Mouse (Mus musculus) ES-Bruce4 (cell line): Measurements from ENCODE around the gene Esyt2. TPM values are rescaled to one million over a fixed set of nuclear protein-coding genes. Genes with fewer than 3 reads are reported as not detected.

Experiments used
- H3K27ac ChIP-seq: 2 replicates; pipeline ENCODE4 v1.5.1; 2012; ENCODE audit warnings: low read length, inconsistent platforms; ENCODE audit not compliant: insufficient read depth
- H3K27me3 ChIP-seq: 2 replicates; pipeline ENCODE4 v1.6.1; 2012; ENCODE audit warnings: mild to moderate bottlenecking, low read length, inconsistent platforms; ENCODE audit not compliant: control insufficient read depth, poor library complexity, insufficient read depth, severe bottlenecking
- H3K36me3 ChIP-seq: 2 replicates; pipeline ENCODE4 v1.6.1; 2012; ENCODE audit warnings: inconsistent platforms, mild to moderate bottlenecking, low read length, moderate library complexity; ENCODE audit not compliant: control insufficient read depth, poor library complexity, insufficient read depth, severe bottlenecking
- H3K4me1 ChIP-seq: one replicate; pipeline ENCODE4 v1.8.1; 2011; ENCODE audit warnings: low read length; ENCODE audit not compliant: control insufficient read depth, insufficient read depth
- H3K4me3 ChIP-seq: 2 replicates; pipeline ENCODE4 v1.5.1; 2011; ENCODE audit warnings: low read depth, mild to moderate bottlenecking, low read length
- H3K9ac ChIP-seq: 2 replicates; pipeline ENCODE4 v1.6.1; 2012; ENCODE audit warnings: low read depth, mild to moderate bottlenecking, inconsistent platforms; ENCODE audit not compliant: poor library complexity, severe bottlenecking
- H3K9me3 ChIP-seq: replicated peaks from 2 replicates; pipeline ENCODE4 v1.6.1; 2012; ENCODE audit warnings: mild to moderate bottlenecking, low read length, inconsistent platforms; ENCODE audit not compliant: control insufficient read depth, poor library complexity, insufficient read depth, severe bottlenecking
- CTCF ChIP-seq: IDR thresholded peaks from one replicate; pipeline ENCODE4 v1.8.1; 2011; ENCODE audit warnings: low read depth, low read length
- EP300 ChIP-seq: IDR thresholded peaks from 2 replicates; pipeline ENCODE4 v1.6.1; 2011; ENCODE audit warnings: low read depth, low read length; ENCODE audit not compliant: insufficient read depth
- POLR2A ChIP-seq: IDR thresholded peaks from one replicate; pipeline ENCODE4 v1.8.1; 2011; ENCODE audit warnings: low read length; ENCODE audit not compliant: insufficient read depth
- polyA plus RNA-seq: library from polyadenylated mRNA; stranded (reverse); fragments of >200 nt; gene quantifications from 2 replicates; pipeline ENCODE4 v1.2.4, GENCODE M21; 2011; ENCODE audit warnings: low read depth; ENCODE audit not compliant: missing spikeins, insufficient read depth, insufficient read length

Esyt2 gene
- polyA plus RNA-seq, 1 experiment, result 68.9 TPM

DNA sequence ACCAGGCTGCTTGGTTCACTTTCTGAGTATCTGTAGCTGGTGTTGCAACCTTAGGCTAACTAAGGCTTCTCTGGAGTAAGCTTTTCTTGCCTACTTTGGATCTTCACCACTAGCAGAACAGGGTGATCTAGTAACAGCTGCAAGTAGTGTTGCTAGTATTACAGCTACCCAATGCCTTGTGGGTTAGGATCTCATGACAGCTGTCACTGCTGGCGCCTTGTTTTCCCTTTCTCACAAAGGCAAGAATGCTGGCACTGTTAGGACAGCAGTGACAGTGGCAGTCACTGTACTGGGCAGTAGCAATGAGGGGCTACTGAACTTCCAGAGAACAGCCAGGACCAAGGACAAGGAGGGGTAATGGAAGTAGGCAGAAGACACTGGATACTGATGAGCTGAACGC lies 114.3 kb downstream of the Esyt2 start:
- no peaks in the 10 kb centered on the region for H3K36me3 ChIP-seq
- H3K4me3 ChIP-seq, result no peak overlapping the region
- H3K27me3 ChIP-seq, result no peaks in the 10 kb centered on the region
- no peak overlapping the region for H3K9ac ChIP-seq
- H3K4me1 ChIP-seq, result no peaks in the 10 kb centered on the region
- TF ChIP-seq CTCF, result no peak
- no peak for TF ChIP-seq EP300
- TF ChIP-seq POLR2A, result no peak
- H3K9me3 ChIP-seq, result no peaks in the 10 kb centered on the region
- no peak overlapping the region for H3K27ac ChIP-seq

DNA sequence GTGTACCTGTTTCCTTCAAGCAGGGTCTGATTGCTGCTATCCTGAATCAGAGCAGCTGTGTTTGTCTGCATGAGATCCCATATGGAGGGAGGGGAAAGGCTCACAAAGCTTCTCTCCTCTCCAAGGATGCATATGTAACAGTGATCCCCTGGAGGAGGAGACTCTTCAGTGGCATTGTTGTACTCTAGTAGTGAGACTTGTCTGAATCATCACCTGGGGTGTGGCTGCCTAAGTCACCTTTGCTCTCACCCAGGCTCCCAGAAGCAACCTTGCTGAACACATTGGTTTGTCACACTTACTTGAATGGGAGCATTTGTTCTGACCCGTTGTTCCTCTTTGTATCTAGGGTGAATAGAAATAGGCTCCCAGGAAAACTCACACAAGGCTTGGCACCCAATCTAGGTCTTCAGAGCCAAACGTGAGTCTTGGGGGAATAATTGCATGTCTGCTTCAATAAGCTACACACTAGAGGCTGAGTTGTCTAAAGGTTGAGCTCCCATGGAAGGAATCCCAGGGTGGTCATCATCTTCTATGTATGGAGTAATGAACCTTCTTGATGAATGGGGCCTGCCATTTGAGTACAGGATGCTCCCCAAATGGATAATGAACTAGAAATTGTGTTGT lies 115.2 kb downstream of the Esyt2 start:
- Histone ChIP-seq H3K4me3 (no peak overlapping the region), H3K36me3 (no peaks in the 10 kb centered on the region), H3K4me1 (no peaks in the 10 kb centered on the region), H3K27ac (no peak overlapping the region), H3K9ac (no peak overlapping the region), H3K27me3 (no peaks in the 10 kb centered on the region), H3K9me3 (no peaks in the 10 kb centered on the region)
- TF ChIP-seq EP300, result no peak
- no peak for TF ChIP-seq CTCF

DNA sequence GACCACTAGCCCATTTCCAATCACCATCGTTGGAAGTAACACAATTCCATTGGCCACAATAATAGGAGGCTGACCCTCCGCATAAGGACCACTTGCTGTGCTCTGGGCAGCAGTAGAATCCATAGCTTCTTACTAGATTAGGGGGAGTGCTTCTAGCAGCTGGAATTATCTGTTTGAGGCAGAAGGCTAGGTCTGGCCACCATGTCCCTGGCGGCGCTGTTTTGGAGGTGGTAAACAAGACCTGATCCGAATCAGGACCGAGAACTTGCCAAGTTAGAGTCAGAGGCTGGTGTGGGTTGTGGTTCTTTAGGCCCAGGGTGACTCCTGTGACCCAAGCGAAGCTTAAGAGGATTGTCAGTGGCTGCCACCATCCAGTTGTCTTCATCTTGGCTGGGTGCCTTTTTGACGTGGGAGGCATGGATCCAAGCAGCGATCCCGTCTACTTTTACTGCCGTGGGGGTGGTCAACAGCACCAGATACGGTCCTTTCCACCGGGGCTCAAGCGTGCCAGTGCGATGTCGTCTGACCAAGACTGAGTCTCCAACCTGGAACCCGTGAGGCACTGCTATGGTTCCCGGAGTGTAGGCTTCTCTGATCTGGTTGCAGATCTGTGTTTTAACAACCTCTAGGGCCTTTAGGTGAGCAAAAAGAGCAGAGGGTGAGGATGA lies 123.2 kb downstream of the Esyt2 start:
- H3K27ac ChIP-seq, result no peak overlapping the region
- H3K27me3 ChIP-seq, result no peaks in the 10 kb centered on the region
- peaks cover 9% of the 10 kb centered on the region for H3K36me3 ChIP-seq
- H3K4me3 ChIP-seq, result peak overlapping the region; percentile 64
- peaks cover 10% of the 10 kb centered on the region for H3K9me3 ChIP-seq
- no peak for TF ChIP-seq POLR2A
- TF ChIP-seq EP300, result no peak
- no peak for TF ChIP-seq CTCF
- H3K4me1 ChIP-seq, result no peaks in the 10 kb centered on the region
- H3K9ac ChIP-seq, result peak overlapping the region; percentile 59

DNA sequence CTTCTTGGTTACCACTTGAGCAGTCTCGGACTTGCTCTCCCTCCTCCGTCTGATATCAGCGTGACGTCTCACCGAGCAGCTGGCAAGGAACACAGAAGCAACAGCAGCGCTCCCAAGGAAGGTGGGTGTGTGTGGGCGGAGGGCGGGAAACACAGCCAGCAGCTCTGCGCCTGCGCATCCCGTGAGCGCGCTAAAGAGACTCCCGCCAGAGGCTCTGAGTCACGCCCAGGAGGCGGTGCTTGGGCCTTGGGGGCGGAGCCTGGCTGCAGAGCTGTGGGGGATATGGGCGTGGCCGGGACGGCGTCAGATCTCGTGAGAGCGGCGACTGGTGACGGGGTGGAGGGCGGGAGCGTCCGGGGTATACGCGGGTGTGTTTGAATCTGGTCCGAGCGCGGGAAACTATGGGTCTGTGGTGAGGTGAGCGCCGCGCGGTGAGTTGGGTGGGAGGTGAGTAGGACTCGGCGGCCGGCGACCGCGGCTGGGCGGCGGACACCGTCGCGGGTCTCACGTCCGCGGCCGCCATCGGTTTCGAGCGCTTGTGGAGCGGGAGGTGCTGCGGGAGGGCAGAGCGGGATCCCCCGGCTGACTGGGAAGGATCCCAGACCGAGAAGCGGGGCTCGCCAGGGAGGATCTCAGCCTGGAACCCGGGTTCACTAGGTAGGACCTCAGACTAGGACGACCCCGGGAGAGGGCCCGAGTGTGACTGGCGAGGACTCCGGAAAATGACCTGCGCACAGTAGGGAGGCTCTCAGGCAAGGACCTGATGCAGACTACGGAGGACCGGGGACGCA lies 124.2 kb downstream of the Esyt2 start, which contains the start of gene Ncapg2:
Ncapg2 (plus strand) TSS at position 358 of the 791 bp plus-strand sequence.
- Histone ChIP-seq H3K9me3 (peaks cover 10% of the 10 kb centered on the region), H3K4me1 (no peaks in the 10 kb centered on the region), H3K27me3 (no peaks in the 10 kb centered on the region), H3K36me3 (peaks cover 12% of the 10 kb centered on the region), H3K4me3 (peak within 1 kb of the TSS; percentile 92), H3K9ac (peak within 1 kb of the TSS; percentile 87), H3K27ac (no peak within 1 kb of the TSS)
- TF ChIP-seq EP300 (no peak), POLR2A (peak; percentile 43)

DNA sequence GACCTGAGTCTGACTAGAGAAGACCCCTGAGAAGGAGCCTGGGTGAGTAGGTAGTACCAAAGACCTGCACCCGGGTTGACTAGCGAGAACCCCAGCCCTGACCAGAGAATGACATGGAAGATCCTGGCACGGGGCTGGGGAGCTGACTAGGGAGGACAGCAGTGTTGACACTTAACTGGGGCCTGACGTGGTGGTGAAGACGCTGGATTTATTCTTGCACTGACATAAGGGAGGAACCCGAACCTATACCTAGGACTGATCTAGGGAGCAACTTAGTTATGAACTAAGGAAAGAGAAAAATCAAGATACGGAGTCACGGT lies 124.8 kb downstream of the Esyt2 start:
- Histone ChIP-seq H3K27ac (no peak overlapping the region), H3K9me3 (peaks cover 10% of the 10 kb centered on the region), H3K4me3 (peak overlapping the region; percentile 92), H3K36me3 (peaks cover 12% of the 10 kb centered on the region), H3K4me1 (no peaks in the 10 kb centered on the region), H3K9ac (peak overlapping the region; percentile 87), H3K27me3 (no peaks in the 10 kb centered on the region)
- TF ChIP-seq CTCF, result no peak
- TF ChIP-seq EP300, result no peak
- TF ChIP-seq POLR2A, result no peak

DNA sequence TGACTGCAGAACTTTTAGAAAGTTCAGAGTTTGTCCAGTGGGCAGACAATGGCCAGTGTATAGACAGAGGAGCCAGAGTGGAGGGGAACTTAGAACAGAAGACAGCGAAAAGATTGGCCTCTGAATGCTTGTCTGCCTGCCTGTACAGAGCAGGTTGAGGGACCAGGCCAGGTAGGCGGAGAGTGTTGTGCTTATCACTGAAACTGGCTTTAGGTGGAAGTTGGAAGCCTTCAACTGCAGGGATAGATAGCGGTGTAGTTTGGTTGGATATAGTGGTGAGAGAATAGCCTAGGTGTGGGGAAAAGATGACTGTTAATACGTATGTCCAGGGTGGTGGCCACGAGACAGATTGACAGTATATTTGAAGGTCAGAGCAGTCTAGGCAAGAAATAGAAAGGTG lies 126.9 kb downstream of the Esyt2 start:
- H3K36me3 ChIP-seq, result peaks cover 17% of the 10 kb centered on the region
- H3K4me3 ChIP-seq, result no peak overlapping the region
- peaks cover under 1% of the 10 kb centered on the region; the same call in 1 of the 2 replicates for H3K9me3 ChIP-seq
- no peaks in the 10 kb centered on the region for H3K27me3 ChIP-seq
- H3K4me1 ChIP-seq, result no peaks in the 10 kb centered on the region
- no peak overlapping the region for H3K27ac ChIP-seq
- TF ChIP-seq POLR2A (no peak), CTCF (no peak), EP300 (no peak)
- no peak overlapping the region for H3K9ac ChIP-seq
